Mouse (Mus musculus): Measurements from ENCODE around the gene Csnk2b. TPM values are rescaled to one million over a fixed set of nuclear protein-coding genes. Genes with fewer than 3 reads are reported as not detected.
A peak's percentile ranks its signal among the peaks of the same experiment; 100 is the strongest.

Gene Csnk2b
- total RNA-seq, 2 experiments from 2014 or later: 186 to 187 TPM

- TF ChIP-seq CTCF (IDR thresholded peaks at IDR 0.05): no peak
- H3K4me3 ChIP-seq: no peak overlapping the region
- H3K27ac ChIP-seq: no peak overlapping the region
- intact Hi-C loops (cut with DNase I): no loop called here
- no peak for DNase-seq
Observed at GRCm38 (mm10) chr17:35141971-35142370, 20.1 kb upstream of the Csnk2b start.

- intact Hi-C loops (cut with DNase I): no loop called here
- Histone ChIP-seq H3K27ac (no peak overlapping the region), H3K4me3 (no peak overlapping the region)
- DNase-seq: no peak
- no peak for TF ChIP-seq CTCF (IDR thresholded peaks at IDR 0.05)
Observed at GRCm38 (mm10) chr17:35140490-35140996, 18.7 kb upstream of the Csnk2b start.

GRCm38 (mm10) chr17:35139269-35139668, 17.4 kb upstream of the Csnk2b start:
- no peak for DNase-seq
- no peak overlapping the region for H3K27ac ChIP-seq
- TF ChIP-seq CTCF (IDR thresholded peaks at IDR 0.05): no peak
- no peak overlapping the region for H3K4me3 ChIP-seq
- intact Hi-C loops (cut with DNase I): no loop called here

- intact Hi-C loops (cut with DNase I): no loop called here
- no peak for DNase-seq
- Histone ChIP-seq H3K27ac (peak overlapping the region; percentile 100), H3K4me3 (peak overlapping the region; percentile 94)
- TF ChIP-seq CTCF (IDR thresholded peaks at IDR 0.05): no peak
Observed at GRCm38 (mm10) chr17:35135591-35136320, 13.9 kb upstream of the Csnk2b start.

- intact Hi-C loops (cut with DNase I): no loop called here
- TF ChIP-seq CTCF (IDR thresholded peaks at IDR 0.05): no peak
- Histone ChIP-seq H3K27ac (peak within 1 kb of the TSS; percentile 100), H3K4me3 (peak within 1 kb of the TSS; percentile 94)
- peak; percentile 95 for DNase-seq
Observed at GRCm38 (mm10) chr17:35134801-35135590, 13.1 kb upstream of the Csnk2b start, which contains the start of gene Bag6. Gene Bag6, plus strand, starts transcription at chr17:35135178.

- TF ChIP-seq CTCF (IDR thresholded peaks at IDR 0.05): no peak
- H3K4me3 ChIP-seq: no peak overlapping the region
- DNase-seq: no peak
- intact Hi-C loops (cut with DNase I): no loop called here
- no peak overlapping the region for H3K27ac ChIP-seq
Observed at GRCm38 (mm10) chr17:35133517-35133916, 11.7 kb upstream of the Csnk2b start.

- no peak for TF ChIP-seq CTCF (IDR thresholded peaks at IDR 0.05)
- H3K4me3 ChIP-seq: no peak overlapping the region
Observed at GRCm38 (mm10) chr17:35132174-35132560, 10.3 kb upstream of the Csnk2b start.

GRCm38 (mm10) chr17:35131500-35132173, 9.8 kb upstream of the Csnk2b start, which contains the start of gene Apom:
Gene Apom, minus strand, starts transcription at chr17:35132050.
- Histone ChIP-seq H3K27ac (no peak within 1 kb of the TSS), H3K4me3 (no peak within 1 kb of the TSS)
- intact Hi-C loops (cut with DNase I): no loop called here
- TF ChIP-seq CTCF (IDR thresholded peaks at IDR 0.05): no peak
- no peak for DNase-seq

More at GRCm38 (mm10) chr17:35132174-35132560, 10.3 kb upstream of the Csnk2b start:
- no peak overlapping the region for H3K27ac ChIP-seq
- intact Hi-C loops (cut with DNase I): no loop called here
- no peak for DNase-seq

- Histone ChIP-seq H3K4me3 (no peak overlapping the region), H3K27ac (no peak overlapping the region)
- intact Hi-C loops (cut with DNase I): no loop called here
- DNase-seq: no peak
- TF ChIP-seq CTCF (IDR thresholded peaks at IDR 0.05): no peak
Observed at GRCm38 (mm10) chr17:35131038-35131437, 9.2 kb upstream of the Csnk2b start.

GRCm38 (mm10) chr17:35128996-35129395, 7.1 kb upstream of the Csnk2b start:
- no peak overlapping the region for H3K27ac ChIP-seq
- no peak for DNase-seq
- no peak for TF ChIP-seq CTCF (IDR thresholded peaks at IDR 0.05)
- H3K4me3 ChIP-seq: no peak overlapping the region
- intact Hi-C loops (cut with DNase I): loop anchor here (5.0 kb wide), 1 partner anchor 108 kb away; the partner anchor contains the start of gene Nfkbil1

- Histone ChIP-seq H3K27ac (peak overlapping the region; percentile 94), H3K4me3 (peak overlapping the region; percentile 89)
- no peak for DNase-seq
- TF ChIP-seq CTCF (IDR thresholded peaks at IDR 0.05): no peak
- intact Hi-C loops (cut with DNase I): loop anchor here (5.0 kb wide), 1 partner anchor 110 kb away; the partner anchor contains the start of gene Nfkbil1
Observed at GRCm38 (mm10) chr17:35127017-35127416, 5.2 kb upstream of the Csnk2b start.

- intact Hi-C loops (cut with DNase I): loop anchor here (5.0 kb wide), 1 partner anchor 111 kb away; the partner anchor contains the start of gene Nfkbil1
- H3K4me3 ChIP-seq: peak within 1 kb of the TSS; percentile 89
- TF ChIP-seq CTCF (IDR thresholded peaks at IDR 0.05): no peak
- peak within 1 kb of the TSS; percentile 94 for H3K27ac ChIP-seq
- peak; percentile 88 for DNase-seq
Observed at GRCm38 (mm10) chr17:35126206-35126611, 4.4 kb upstream of the Csnk2b start, which contains the start of gene D17H6S53E. Gene D17H6S53E, plus strand, starts transcription at chr17:35126373.

Measured in gastrocnemius, adult 2 months (tissue).